Mouse (Mus musculus): Measurements from ENCODE around the gene Dhcr24. TPM values are rescaled to one million over a fixed set of nuclear protein-coding genes. Genes with fewer than 3 reads are reported as not detected.

The Dhcr24 gene
- 0.96 TPM for polyA plus RNA-seq (2017; shearing (Covaris generic))

DNA sequence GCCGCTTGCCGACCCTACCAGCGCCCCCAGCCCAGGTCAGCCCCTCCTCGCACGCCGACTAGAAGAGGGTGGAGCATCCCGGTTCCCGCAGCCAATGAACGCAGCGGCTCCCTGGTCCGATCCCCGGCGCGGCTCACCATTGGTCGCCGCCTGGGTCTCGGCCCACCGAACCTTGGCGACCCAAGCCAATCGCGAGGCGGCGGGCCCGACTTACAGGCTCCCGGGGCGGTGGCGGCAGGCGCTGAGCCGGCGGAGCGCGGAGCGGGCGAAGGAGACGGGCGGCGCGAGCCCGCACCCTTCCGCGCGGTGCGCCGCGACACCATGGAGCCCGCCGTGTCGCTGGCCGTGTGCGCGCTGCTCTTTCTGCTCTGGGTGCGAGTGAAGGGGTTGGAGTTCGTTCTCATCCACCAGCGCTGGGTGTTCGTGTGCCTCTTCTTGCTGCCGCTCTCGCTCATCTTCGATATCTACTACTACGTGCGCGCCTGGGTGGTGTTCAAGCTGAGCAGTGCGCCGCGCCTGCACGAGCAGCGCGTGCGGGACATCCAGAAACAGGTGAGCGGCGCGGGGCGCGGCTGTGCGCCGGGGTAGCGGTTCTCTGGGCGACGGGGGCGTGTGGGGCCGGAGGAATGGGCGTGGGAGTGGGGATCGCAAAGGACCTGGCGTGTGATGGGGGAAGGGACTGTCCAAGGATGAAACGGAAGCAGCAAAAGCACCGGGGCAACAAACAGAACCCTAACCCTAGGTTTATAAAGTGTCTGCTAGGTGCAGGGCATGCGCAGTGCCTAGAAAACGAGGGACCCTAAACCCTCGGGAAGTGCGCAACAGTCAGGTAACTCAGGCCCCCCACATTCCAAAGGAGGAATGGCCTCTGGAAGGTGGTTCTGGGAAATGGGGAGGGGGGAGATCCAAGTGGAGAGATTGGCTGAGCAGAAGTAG lies at the start of gene Dhcr24:
Dhcr24 (plus strand) TSS at position 193 of the 936 bp plus-strand sequence.

DNA sequence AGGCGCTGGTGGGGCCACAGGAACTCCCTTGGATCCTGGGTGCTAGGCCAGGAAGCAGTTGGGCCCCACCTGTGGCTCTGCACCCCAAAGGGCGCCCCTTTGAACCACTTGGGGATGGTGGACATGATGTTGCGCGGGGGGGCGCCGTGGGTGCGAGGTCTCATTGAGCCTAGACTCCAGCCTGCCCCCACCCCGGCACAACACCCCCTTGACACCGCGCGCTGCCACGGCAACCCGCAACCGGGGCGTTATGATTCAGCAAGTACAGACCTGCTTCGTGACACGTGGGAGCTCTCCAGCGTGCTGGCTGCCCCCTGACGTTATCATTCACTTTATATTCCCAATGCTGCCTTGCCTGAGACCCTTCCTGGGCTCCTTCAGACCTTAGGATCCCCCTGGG lies 56.2 kb downstream of the Dhcr24 start, which contains the start of gene Lexm:
Lexm (minus strand) TSS at position 186 of the 400 bp plus-strand sequence.

DNA sequence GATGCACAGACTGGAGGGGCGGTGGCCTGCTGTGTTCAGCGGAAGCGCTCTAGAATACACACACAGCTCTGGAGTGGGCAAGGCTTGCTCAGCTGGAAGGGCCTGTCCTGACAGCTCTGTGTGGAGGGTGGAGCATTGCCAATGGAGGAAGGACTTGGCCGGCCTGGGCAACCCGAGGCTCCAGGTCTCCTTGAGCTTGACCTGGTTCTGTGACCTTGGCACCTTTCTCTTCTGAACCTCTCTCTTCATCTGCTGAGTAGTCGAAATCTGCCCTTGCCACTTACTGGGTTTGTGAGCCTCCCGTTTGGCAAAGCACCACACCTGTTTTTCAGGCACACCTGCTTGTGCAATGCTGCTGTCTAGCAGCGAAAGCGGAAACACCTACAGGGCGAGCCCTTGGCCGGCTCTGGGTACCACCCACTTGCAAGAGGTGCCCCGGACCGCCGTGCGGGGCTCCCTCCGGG lies 61.2 kb downstream of the Dhcr24 start, which contains the start of gene Ttc22:
Ttc22 (plus strand) TSS at position 403 of the 464 bp plus-strand sequence.

Other genes starting within 250 kb of the Dhcr24 start
- gene Usp24, start 244.8 kb upstream of the Dhcr24 start, polyA plus RNA-seq (2017; shearing (Covaris generic)), result 11.0 TPM
- gene Pcsk9, start 96.7 kb upstream of the Dhcr24 start, polyA plus RNA-seq (2017; shearing (Covaris generic)), result not detected
- gene Bsnd, start 68.8 kb upstream of the Dhcr24 start, polyA plus RNA-seq (2017; shearing (Covaris generic)), result not detected
- gene Lexm, start 56.2 kb downstream of the Dhcr24 start, polyA plus RNA-seq (2017; shearing (Covaris generic)), result 0.24 TPM
- not detected for gene Ttc22, start 61.4 kb downstream of the Dhcr24 start, polyA plus RNA-seq (2017; shearing (Covaris generic))
- 17.6 TPM for gene Pars2, start 90.0 kb downstream of the Dhcr24 start, polyA plus RNA-seq (2017; shearing (Covaris generic))
- gene Ttc4, start 117.9 kb downstream of the Dhcr24 start, polyA plus RNA-seq (2017; shearing (Covaris generic)), result 76.4 TPM
- gene Mroh7, start 169.9 kb downstream of the Dhcr24 start, polyA plus RNA-seq (2017; shearing (Covaris generic)), result not detected
- gene Fam151a, start 172.9 kb downstream of the Dhcr24 start, polyA plus RNA-seq (2017; shearing (Covaris generic)), result not detected
- gene Acot11, start 244.0 kb downstream of the Dhcr24 start, polyA plus RNA-seq (2017; shearing (Covaris generic)), result 13.7 TPM

Measured in CD4-positive, CD25-positive, alpha-beta regulatory T cell, adult 9 weeks (primary cell).